Mouse (Mus musculus) thymus, adult 2 months (tissue): Measurements from ENCODE around the gene Rhebl1.

ENCODE experiments used
- CTCF ChIP-seq: fragments of 200-500 bp; IDR thresholded peaks from 2 replicates; pipeline ENCODE4 v1.5.1; 2012; ENCODE audit warnings: mild to moderate bottlenecking, control low read depth, low read length, moderate library complexity, borderline replicate concordance; ENCODE audit not compliant: control insufficient read depth, poor library complexity, insufficient read depth; ENCODE audit errors: extremely low read depth
- POLR2A ChIP-seq: fragments of 200-500 bp; IDR thresholded peaks from 2 replicates; pipeline ENCODE4 v1.6.1; 2012; ENCODE audit warnings: mild to moderate bottlenecking, low read length, control low read depth, moderate library complexity; ENCODE audit not compliant: control insufficient read depth, poor library complexity, insufficient read depth; ENCODE audit errors: extremely low read depth

GRCm38 (mm10) chr15:98871070-98871915 is 23.0 kb downstream of the Rhebl1 start, which contains the start of gene Kmt2d:
- no peak; the same call in 1 of the 2 replicates for TF ChIP-seq POLR2A
- TF ChIP-seq CTCF, result 0 out of 2 replicates have a peak, but pooled peaks have one; percentile 38
